Mouse (Mus musculus): Measurements from ENCODE around the gene Astn2.

- no peak for TF ChIP-seq POLR2A (IDR thresholded peaks at IDR 0.05; ENCODE audit: borderline replicate concordance, control insufficient read depth, low read depth, low read length)
- no peak for TF ChIP-seq CTCF (IDR thresholded peaks at IDR 0.05; ENCODE audit: control insufficient read depth, insufficient read depth, low read length)
These were observed 445.1 kb downstream of the Astn2 start for GRCm38 (mm10) chr4:65959188-65959759.

All from bone marrow, adult 2 months (tissue).